Mouse (Mus musculus) C2C12 (cell line): ENCODE results near the gene Vash2.

Experiments used
- CEBPB ChIP-seq: IDR thresholded peaks from one replicate; pipeline ENCODE4 v1.6.1; 2011; ENCODE audit warnings: low read depth, mild to moderate bottlenecking, control low read depth, moderate library complexity
- CTCF ChIP-seq: IDR thresholded peaks from one replicate; pipeline ENCODE4 v1.5.1; 2011; ENCODE audit not compliant: control insufficient read depth, insufficient read depth, insufficient read length
- FOSL1 ChIP-seq: IDR thresholded peaks from one replicate; pipeline ENCODE4 v1.8.0; 2011; ENCODE audit warnings: mild to moderate bottlenecking, low read length; ENCODE audit not compliant: poor library complexity, insufficient read depth, severe bottlenecking
- MAX ChIP-seq: IDR thresholded peaks from one replicate; pipeline ENCODE4 v1.6.1; 2011; ENCODE audit warnings: mild to moderate bottlenecking, control low read depth
- MYOD1 ChIP-seq: IDR thresholded peaks from one replicate; pipeline ENCODE4 v1.6.1; 2011; ENCODE audit warnings: low read depth; ENCODE audit not compliant: control insufficient read depth, insufficient read length
- MYOG ChIP-seq: IDR thresholded peaks from one replicate; pipeline ENCODE4 v1.6.1; 2011; ENCODE audit not compliant: control insufficient read depth, insufficient read length; ENCODE audit errors: extremely low read depth
- USF1 ChIP-seq: IDR thresholded peaks from one replicate; pipeline ENCODE4 v1.6.1; 2011; ENCODE audit warnings: low read depth, mild to moderate bottlenecking, control low read depth, moderate library complexity

DNA sequence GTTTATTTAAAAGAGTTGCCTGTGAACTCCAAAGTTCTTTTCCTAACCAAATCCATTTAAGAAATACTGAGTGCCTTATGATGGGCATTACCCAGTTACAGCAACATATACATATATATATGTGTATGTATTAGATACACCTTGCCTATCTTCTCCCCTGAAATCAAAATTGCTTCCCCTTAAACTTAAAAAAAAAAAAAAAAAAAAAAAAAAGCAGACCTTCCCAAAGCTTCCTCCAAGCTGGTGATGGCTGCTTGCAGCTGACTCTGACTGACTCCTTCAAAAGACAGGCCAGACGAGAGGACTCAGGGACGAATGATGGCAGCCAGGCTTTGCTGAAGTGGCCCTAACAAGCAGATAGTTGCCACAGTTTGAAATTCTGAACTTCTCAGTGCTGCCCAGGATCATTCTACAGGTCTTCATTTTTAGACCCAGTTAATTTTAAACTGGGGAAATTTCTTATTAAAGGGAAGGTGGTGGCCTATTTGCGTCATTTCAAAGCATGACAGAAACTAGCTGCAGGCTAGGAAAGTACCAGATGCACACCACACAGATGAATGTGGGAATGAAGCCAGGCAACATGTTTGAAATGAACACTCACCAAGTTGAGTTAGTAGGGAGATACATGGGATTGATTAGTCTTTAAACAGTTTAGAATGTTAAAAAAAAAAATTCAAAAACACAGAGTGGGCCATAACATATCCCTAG lies 41.3 kb upstream of the Vash2 start:
- TF ChIP-seq MYOG (no peak), CTCF (no peak), MAX (no peak), USF1 (no peak), CEBPB (no peak), FOSL1 (no peak), MYOD1 (no peak)
